8 mouse cellular contexts compared by ENCODE assay signal in the genomic region with DNA sequence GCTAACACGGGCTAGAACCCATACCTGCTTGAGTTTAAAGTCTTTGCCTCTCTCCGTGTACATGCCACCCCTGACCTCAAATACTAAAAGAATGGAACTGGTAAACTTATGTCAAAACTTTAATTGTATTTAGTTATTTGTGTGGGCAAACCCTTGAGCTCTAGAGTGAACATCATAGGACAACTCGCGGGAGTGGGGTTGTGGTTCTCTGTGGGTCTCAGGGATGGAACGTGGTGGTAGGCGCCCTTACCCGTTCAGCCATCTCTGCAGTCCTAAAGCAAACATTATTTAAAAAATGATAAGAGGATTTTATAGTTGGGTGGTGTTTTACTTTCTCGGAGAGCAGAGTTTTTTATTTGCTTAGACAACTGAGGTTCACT. TPM values are rescaled to one million over a fixed set of nuclear protein-coding genes. Genes with fewer than 3 reads are reported as not detected.
A peak's percentile ranks its signal among the peaks of the same experiment; 100 is the strongest.
DNase-seq lines count a peak whose midpoint lies in the region; ATAC-seq and TF ChIP-seq lines count a peak whose summit lies in the region.

No protein-coding gene starts in this region.

- TF ChIP-seq CTCF in kidney, adult 2 months (conservative IDR thresholded peaks at IDR 0.05; ENCODE audit: insufficient read depth, insufficient read length, low read depth, low read length) = no peak
- TF ChIP-seq CTCF in Patski (IDR thresholded peaks at IDR 0.05) = no peak
- TF ChIP-seq CTCF in stomach, postnatal 0 days (IDR thresholded peaks at IDR 0.05; ENCODE audit: low read depth) = no peak

- peak overlapping the region; percentile 95 for H3K4me3 ChIP-seq in kidney, adult 2 months (ENCODE audit: insufficient read depth, low read depth, low read length)
- H3K4me3 ChIP-seq in forebrain, embryonic 15.5 days = peak overlapping the region; percentile 86
- H3K4me3 ChIP-seq in liver, embryonic 15.5 days (replicated peaks) = peak overlapping the region; percentile 98
- H3K4me3 ChIP-seq in stomach, postnatal 0 days (ENCODE audit: low read depth, low read length) = peak overlapping the region; percentile 87

- peak overlapping the region; percentile 96 for H3K9ac ChIP-seq in forebrain, embryonic 15.5 days (replicated peaks)
- peak overlapping the region; percentile 93 for H3K9ac ChIP-seq in liver, embryonic 15.5 days
- H3K9ac ChIP-seq in stomach, postnatal 0 days (ENCODE audit: low read length) = peak overlapping the region; percentile 89

- H3K27ac ChIP-seq in kidney, adult 2 months (ENCODE audit: insufficient read depth, low read depth, low read length) = peak overlapping the region; percentile 96
- H3K27ac ChIP-seq in forebrain, embryonic 15.5 days (replicated peaks) = peak overlapping the region; percentile 100
- peak overlapping the region; percentile 100 for H3K27ac ChIP-seq in liver, embryonic 15.5 days (replicated peaks)
- H3K27ac ChIP-seq in stomach, postnatal 0 days (replicated peaks) = peak overlapping the region; percentile 99

- POLR2A ChIA-PET in Patski (lab: Charles Lee) = no interaction called here

- ATAC-seq in Patski = peak; percentile 8
- ATAC-seq in forebrain, embryonic 15.5 days (replicated peaks) = peak; percentile 53
- peak; percentile 11 for ATAC-seq in liver, embryonic 15.5 days (ENCODE audit: insufficient read depth)
- no peak; the same call in 1 of the 2 replicates for ATAC-seq in stomach, postnatal 0 days (ENCODE audit: low FRiP score, low TSS enrichment)

- WGBS in kidney, adult 2 months = under 1% methylated on average over 8 of the region's 8 CpGs
- under 1% methylated on average over 8 of the region's 8 CpGs for WGBS in forebrain, embryonic 15.5 days
- WGBS in liver, embryonic 15.5 days (ENCODE audit: insufficient replicate concordance) = under 1% methylated on average over 8 of the region's 8 CpGs
- WGBS in stomach, postnatal 0 days = 1% methylated on average over 8 of the region's 8 CpGs

- H3K4me2 ChIP-seq in forebrain, embryonic 15.5 days (replicated peaks) = peak overlapping the region; percentile 74
- H3K4me2 ChIP-seq in liver, embryonic 15.5 days = peak overlapping the region; percentile 84
- peak overlapping the region; percentile 64 for H3K4me2 ChIP-seq in stomach, postnatal 0 days (replicated peaks; ENCODE audit: low read depth)

- no peaks in the 10 kb centered on the region for H3K9me3 ChIP-seq in forebrain, embryonic 15.5 days
- no peaks in the 10 kb centered on the region for H3K9me3 ChIP-seq in liver, embryonic 15.5 days (replicated peaks)
- no peaks in the 10 kb centered on the region for H3K9me3 ChIP-seq in stomach, postnatal 0 days (ENCODE audit: control insufficient read depth, low read length)

- no peak for TF ChIP-seq POLR2A in kidney, adult 2 months (IDR thresholded peaks at IDR 0.05; ENCODE audit: low read depth, low read length)

- CTCF ChIA-PET in Patski (lab: Charles Lee) = interaction anchor here (1.2 to 3.7 kb wide), 3 partner anchors 12 to 43 kb away, joined by 3 to 27 read pairs (median 3); a partner anchor contains a TSS

- no peak for DNase-seq in kidney, adult 2 months
- no peak for DNase-seq in kidney, adult 18-20 months
- no peak for DNase-seq in Patski (ENCODE audit: low read depth, low spot score)
- DNase-seq in stomach, postnatal 0 days (ENCODE audit: low spot score) = no peak
- no peak for DNase-seq in testis, postnatal 10 days (ENCODE audit: low spot score)
- no peak for DNase-seq in right cerebral cortex, postnatal 36 days (ENCODE audit: low spot score in 2 of 2)

- in situ Hi-C loops in Patski (cut with MboI; ENCODE audit: low pct_unique_long_range_greater_than_20kb) = no loop called here

- TF ChIP-seq EP300 in stomach, postnatal 0 days (optimal IDR thresholded peaks at IDR 0.05) = no peak

- H3K36me3 ChIP-seq in kidney, adult 2 months (ENCODE audit: control insufficient read depth, insufficient read depth, low read length) = no peaks in the 10 kb centered on the region
- H3K36me3 ChIP-seq in forebrain, embryonic 15.5 days = no peaks in the 10 kb centered on the region
- H3K36me3 ChIP-seq in liver, embryonic 15.5 days (replicated peaks) = no peaks in the 10 kb centered on the region
- H3K36me3 ChIP-seq in stomach, postnatal 0 days (ENCODE audit: control insufficient read depth, insufficient read depth, low read length) = no peaks in the 10 kb centered on the region

- peaks cover 12% of the 10 kb centered on the region; the same call in 1 of the 2 replicates for H3K4me1 ChIP-seq in kidney, adult 2 months (ENCODE audit: control insufficient read depth, insufficient read depth, low read length)
- peaks cover 26% of the 10 kb centered on the region for H3K4me1 ChIP-seq in forebrain, embryonic 15.5 days
- peaks cover 30% of the 10 kb centered on the region for H3K4me1 ChIP-seq in liver, embryonic 15.5 days (replicated peaks)
- no peaks in the 10 kb centered on the region for H3K4me1 ChIP-seq in stomach, postnatal 0 days (replicated peaks; ENCODE audit: control insufficient read depth, insufficient read depth)

- no peaks in the 10 kb centered on the region for H3K27me3 ChIP-seq in kidney, adult 2 months (replicated peaks; ENCODE audit: control insufficient read depth, insufficient read depth, low read length)
- no peaks in the 10 kb centered on the region for H3K27me3 ChIP-seq in Patski
- no peaks in the 10 kb centered on the region for H3K27me3 ChIP-seq in forebrain, embryonic 15.5 days
- H3K27me3 ChIP-seq in liver, embryonic 15.5 days = no peaks in the 10 kb centered on the region
- H3K27me3 ChIP-seq in stomach, postnatal 0 days (ENCODE audit: control insufficient read depth, insufficient read depth, low read length) = no peaks in the 10 kb centered on the region

RNA-seq across cellular contexts. Expression of a gene that starts 0.8 kb away (rescaled TPM):
- polyA plus RNA-seq in kidney, adult 2 months (2012; rRNA removed) = 26.1 and 26.3 TPM in 2 replicates
- 85.5 TPM for polyA plus RNA-seq in Patski (2021)
- polyA plus RNA-seq in forebrain, embryonic 15.5 days (2015; fragmentation: Nextera tagmentation; extraction: Ambion mirVana) = 161 and 168 TPM in 2 replicates
- polyA plus RNA-seq in liver, embryonic 15.5 days (2015; fragmentation: Nextera tagmentation; extraction: Ambion mirVana) = 53.4 and 56.9 TPM in 2 replicates
- polyA plus RNA-seq in stomach, postnatal 0 days (2015; fragmentation: Nextera tagmentation; extraction: Ambion mirVana) = 175 and 176 TPM in 2 replicates

RNA-seq across cellular contexts. Expression of a gene that starts 13.8 kb away (rescaled TPM):
- polyA plus RNA-seq in kidney, adult 2 months (2012; rRNA removed) = 0.11 and 0.13 TPM in 2 replicates
- 6.4 TPM for polyA plus RNA-seq in Patski (2021)
- 5.7 and 6.5 TPM in 2 replicates for polyA plus RNA-seq in forebrain, embryonic 15.5 days (2015; fragmentation: Nextera tagmentation; extraction: Ambion mirVana)
- 8.9 and 9.5 TPM in 2 replicates for polyA plus RNA-seq in liver, embryonic 15.5 days (2015; fragmentation: Nextera tagmentation; extraction: Ambion mirVana)
- 1.7 and 1.8 TPM in 2 replicates for polyA plus RNA-seq in stomach, postnatal 0 days (2015; fragmentation: Nextera tagmentation; extraction: Ambion mirVana)
